Mouse (Mus musculus) heart, postnatal 0 days (tissue): ENCODE data around the gene Cacng6.

Source experiments
- CTCF ChIP-seq: IDR thresholded peaks from 2 replicates; pipeline ENCODE4 v1.5.1; 2016; ENCODE audit warnings: antibody characterized with exemption, control low read depth, low read depth
- EP300 ChIP-seq: IDR thresholded peaks from 2 replicates; pipeline ENCODE4 v1.6.1; 2016; ENCODE audit warnings: antibody characterized with exemption, low read depth

- TF ChIP-seq CTCF = no peak
- no peak for TF ChIP-seq EP300
Observed at GRCm38 (mm10) chr7:3439984-3440383, 16.0 kb downstream of the Cacng6 start.
